20 mouse cellular contexts compared by ENCODE assay signal in genomic region chr1:36100371-36100770, GRCm38 (mm10).
"Had no signal": no experiment of that assay in that cellular context is flagged by ENCODE, and none has a peak within 500 bp of the region (broad histone marks: within the 10 kb centered on the region; RNA-seq: fewer than 3 reads in every experiment).

No protein-coding gene starts in this region.

- H3K27me3 ChIP-seq: limb, embryonic 15.5 days; lung, embryonic 15.5 days; midbrain, embryonic 13.5 days; midbrain, embryonic 15.5 days; neural tube, embryonic 12.5 days; stomach, embryonic 15.5 days had no signal

- H3K27ac ChIP-seq: limb, embryonic 15.5 days; lung, embryonic 15.5 days; macrophage; midbrain, embryonic 13.5 days; midbrain, embryonic 15.5 days; neural tube, embryonic 12.5 days; stomach, embryonic 15.5 days; stomach, postnatal 0 days had no signal

- H3K9ac ChIP-seq: limb, embryonic 15.5 days; lung, embryonic 15.5 days; midbrain, embryonic 13.5 days; midbrain, embryonic 15.5 days; neural tube, embryonic 12.5 days; stomach, embryonic 15.5 days had no signal

- ATAC-seq: lung, postnatal 0 days; midbrain, embryonic 13.5 days; midbrain, embryonic 15.5 days had no signal

- H3K4me3 ChIP-seq: limb, embryonic 15.5 days; lung, embryonic 15.5 days; megakaryocyte, embryonic 14.5 days; midbrain, embryonic 13.5 days; midbrain, embryonic 15.5 days; neural tube, embryonic 12.5 days; stomach, embryonic 15.5 days had no signal

- H3K9me3 ChIP-seq: limb, embryonic 15.5 days; lung, embryonic 15.5 days; midbrain, embryonic 13.5 days; midbrain, embryonic 15.5 days; neural tube, embryonic 12.5 days; stomach, embryonic 15.5 days had no signal

- H3K4me2 ChIP-seq: limb, embryonic 15.5 days; lung, embryonic 15.5 days; midbrain, embryonic 11.5 days; midbrain, embryonic 13.5 days; midbrain, embryonic 15.5 days; neural tube, embryonic 12.5 days; stomach, embryonic 15.5 days had no signal

- DNase-seq: lung, adult 2 months; lung, postnatal 14 days; lung, postnatal 36 days; right cerebral cortex, postnatal 25 days; right cerebral cortex, postnatal 4 days; spleen, adult 18-20 months; thymus, adult 2 months; thymus, postnatal 25 days; thymus, postnatal 4 days had no signal

- H3K4me1 ChIP-seq: lung, embryonic 15.5 days; midbrain, embryonic 15.5 days; neural tube, embryonic 12.5 days had no signal
